In the genomic region with DNA sequence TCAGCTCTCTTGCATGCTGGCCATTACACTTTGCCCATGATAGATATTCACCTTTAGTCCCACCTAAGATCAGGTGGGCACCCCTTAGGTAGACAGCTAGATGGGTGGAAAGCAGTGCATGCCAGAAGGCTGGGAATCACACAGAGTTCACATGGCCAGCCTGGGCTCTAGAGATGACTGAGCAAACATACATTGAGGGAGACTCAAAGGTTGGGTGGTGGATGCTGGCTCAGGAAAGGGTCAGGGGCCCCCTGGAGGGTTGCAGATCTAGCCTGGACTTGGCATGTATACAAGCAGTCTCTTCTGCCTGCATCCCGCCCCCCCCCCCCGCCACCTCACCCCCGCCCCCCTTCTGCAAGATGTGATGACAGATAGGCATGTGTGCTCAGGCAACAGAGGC, we compare ENCODE assay signal across 14 mouse cellular contexts. TPM values are rescaled to one million over a fixed set of nuclear protein-coding genes. Genes with fewer than 3 reads are reported as not detected.
DNase-seq lines count a peak whose midpoint lies in the region; ATAC-seq lines count a peak whose summit lies in the region.
"Had no signal": no experiment of that assay in that cellular context is flagged by ENCODE, and none has a peak within 500 bp of the region (broad histone marks: within the 10 kb centered on the region; RNA-seq: fewer than 3 reads in every experiment).

No protein-coding gene starts in this region.

- WGBS in hindbrain, embryonic 10.5 days = 0% methylated on average over 3 of the region's 3 CpGs
- WGBS in hindbrain, embryonic 12.5 days = no CpG with 5 or more reads among the region's 3 CpGs
- 16% methylated on average over 3 of the region's 3 CpGs for WGBS in midbrain, embryonic 10.5 days
- WGBS in midbrain, embryonic 14.5 days = no CpG with 5 or more reads among the region's 3 CpGs
- no CpG with 5 or more reads among the region's 3 CpGs for WGBS in embryonic facial prominence, embryonic 14.5 days
- WGBS in liver, embryonic 13.5 days (ENCODE audit: insufficient replicate concordance) = 10% methylated on average over 3 of the region's 3 CpGs

- no peaks in the 10 kb centered on the region for H3K9me3 ChIP-seq in hindbrain, embryonic 10.5 days
- H3K9me3 ChIP-seq in hindbrain, embryonic 12.5 days (replicated peaks) = no peaks in the 10 kb centered on the region
- H3K9me3 ChIP-seq in midbrain, embryonic 10.5 days (replicated peaks) = no peaks in the 10 kb centered on the region
- no peaks in the 10 kb centered on the region for H3K9me3 ChIP-seq in midbrain, embryonic 14.5 days (ENCODE audit: control insufficient read depth, low read length)
- no peaks in the 10 kb centered on the region for H3K9me3 ChIP-seq in embryonic facial prominence, embryonic 14.5 days (ENCODE audit: control insufficient read depth, low read length)
- H3K9me3 ChIP-seq in liver, embryonic 13.5 days (replicated peaks) = no peaks in the 10 kb centered on the region

- no peak overlapping the region for H3K27ac ChIP-seq in hindbrain, embryonic 10.5 days
- H3K27ac ChIP-seq in hindbrain, embryonic 12.5 days = no peak overlapping the region
- no peak overlapping the region for H3K27ac ChIP-seq in midbrain, embryonic 10.5 days (replicated peaks)
- no peak overlapping the region for H3K27ac ChIP-seq in midbrain, embryonic 14.5 days (replicated peaks; ENCODE audit: low read depth, low read length)
- no peak overlapping the region for H3K27ac ChIP-seq in embryonic facial prominence, embryonic 14.5 days (replicated peaks; ENCODE audit: low read depth, low read length)
- no peak overlapping the region for H3K27ac ChIP-seq in liver, embryonic 13.5 days
- H3K27ac ChIP-seq: liver, embryonic 14.5 days had no signal

- no peak for DNase-seq in hindbrain, embryonic 10.5 days (ENCODE audit: low spot score)
- DNase-seq in midbrain, embryonic 10.5 days (ENCODE audit: low spot score) = no peak
- DNase-seq in midbrain, embryonic 14.5 days = no peak
- no peak for DNase-seq in embryonic facial prominence, embryonic 14.5 days (ENCODE audit: low spot score)
- no peak for DNase-seq in liver, embryonic 13.5 days
- no peak for DNase-seq in embryo, embryonic 10.5 days (ENCODE audit: low spot score)
- DNase-seq in c-Kit-positive CD71-positive TER-119-positive erythroid progenitor cells, embryonic 14.5 days (ENCODE audit: low spot score) = no peak
- DNase-seq: gastrocnemius, postnatal 14 days had no signal

- no peak for ATAC-seq in hindbrain, embryonic 12.5 days (ENCODE audit: low FRiP score)
- no peak for ATAC-seq in midbrain, embryonic 14.5 days (ENCODE audit: low FRiP score, low TSS enrichment)
- ATAC-seq in embryonic facial prominence, embryonic 14.5 days (ENCODE audit: low read depth) = no peak
- no peak for ATAC-seq in liver, embryonic 13.5 days (ENCODE audit: low read depth)
- ATAC-seq: forebrain, embryonic 16.5 days; inflammation-experienced regulatory T-cells, adult 6 months had no signal

- H3K4me2 ChIP-seq in hindbrain, embryonic 12.5 days (replicated peaks) = no peak overlapping the region
- H3K4me2 ChIP-seq in midbrain, embryonic 14.5 days (ENCODE audit: low read length) = no peak overlapping the region
- H3K4me2 ChIP-seq in embryonic facial prominence, embryonic 14.5 days (ENCODE audit: low read depth, low read length) = peak overlapping the region; percentile 73
- H3K4me2 ChIP-seq in liver, embryonic 13.5 days = peak overlapping the region; percentile 70

- peaks cover 31% of the 10 kb centered on the region for H3K4me1 ChIP-seq in hindbrain, embryonic 10.5 days (replicated peaks)
- H3K4me1 ChIP-seq in hindbrain, embryonic 12.5 days = peaks cover 12% of the 10 kb centered on the region
- peaks cover 35% of the 10 kb centered on the region for H3K4me1 ChIP-seq in midbrain, embryonic 10.5 days
- no peaks in the 10 kb centered on the region for H3K4me1 ChIP-seq in midbrain, embryonic 14.5 days (ENCODE audit: control insufficient read depth, insufficient read depth, low read length)
- H3K4me1 ChIP-seq in embryonic facial prominence, embryonic 14.5 days (ENCODE audit: control insufficient read depth, insufficient read depth, low read length) = peaks cover 7% of the 10 kb centered on the region; the same call in 1 of the 2 replicates
- peaks cover 57% of the 10 kb centered on the region for H3K4me1 ChIP-seq in liver, embryonic 13.5 days (replicated peaks)

- H3K9ac ChIP-seq in hindbrain, embryonic 12.5 days = no peak overlapping the region
- no peak overlapping the region for H3K9ac ChIP-seq in midbrain, embryonic 14.5 days (replicated peaks; ENCODE audit: low read length)
- H3K9ac ChIP-seq in embryonic facial prominence, embryonic 14.5 days (ENCODE audit: low read depth, low read length) = no peak overlapping the region
- no peak overlapping the region for H3K9ac ChIP-seq in liver, embryonic 13.5 days

- H3K4me3 ChIP-seq in hindbrain, embryonic 10.5 days = peak overlapping the region; percentile 55
- H3K4me3 ChIP-seq in hindbrain, embryonic 12.5 days = no peak overlapping the region
- peak overlapping the region; percentile 52; the same call in 1 of the 2 replicates for H3K4me3 ChIP-seq in midbrain, embryonic 10.5 days
- no peak overlapping the region for H3K4me3 ChIP-seq in midbrain, embryonic 14.5 days (replicated peaks; ENCODE audit: low read depth, low read length)
- H3K4me3 ChIP-seq in embryonic facial prominence, embryonic 14.5 days (ENCODE audit: low read depth, low read length) = no peak overlapping the region
- H3K4me3 ChIP-seq in liver, embryonic 13.5 days (replicated peaks) = no peak overlapping the region

- peaks cover 59% of the 10 kb centered on the region for H3K27me3 ChIP-seq in hindbrain, embryonic 10.5 days (ENCODE audit: insufficient read depth, poor library complexity, severe bottlenecking)
- H3K27me3 ChIP-seq in hindbrain, embryonic 12.5 days = peaks cover 49% of the 10 kb centered on the region
- peaks cover 62% of the 10 kb centered on the region for H3K27me3 ChIP-seq in midbrain, embryonic 10.5 days (ENCODE audit: low read depth, poor library complexity, severe bottlenecking)
- H3K27me3 ChIP-seq in midbrain, embryonic 14.5 days (ENCODE audit: control insufficient read depth, insufficient read depth, low read length) = peaks cover 40% of the 10 kb centered on the region
- peaks cover 38% of the 10 kb centered on the region for H3K27me3 ChIP-seq in embryonic facial prominence, embryonic 14.5 days (replicated peaks; ENCODE audit: control insufficient read depth, insufficient read depth, low read length)
- H3K27me3 ChIP-seq in liver, embryonic 13.5 days = peaks cover 51% of the 10 kb centered on the region

- H3K36me3 ChIP-seq in hindbrain, embryonic 10.5 days = no peaks in the 10 kb centered on the region
- H3K36me3 ChIP-seq in hindbrain, embryonic 12.5 days = no peaks in the 10 kb centered on the region
- no peaks in the 10 kb centered on the region for H3K36me3 ChIP-seq in midbrain, embryonic 10.5 days
- no peaks in the 10 kb centered on the region for H3K36me3 ChIP-seq in midbrain, embryonic 14.5 days (ENCODE audit: control insufficient read depth, insufficient read depth, low read length)
- no peaks in the 10 kb centered on the region for H3K36me3 ChIP-seq in embryonic facial prominence, embryonic 14.5 days (ENCODE audit: control insufficient read depth, insufficient read depth, low read length)
- H3K36me3 ChIP-seq in liver, embryonic 13.5 days = no peaks in the 10 kb centered on the region

RNA-seq across cellular contexts. Expression of a gene that starts 1.7 kb away (rescaled TPM):
- 0.25 and 0.34 TPM in 2 replicates for polyA plus RNA-seq in hindbrain, embryonic 10.5 days (2016; fragmentation: Nextera tagmentation; extraction: Ambion mirVana)
- polyA plus RNA-seq in hindbrain, embryonic 12.5 days (2016; fragmentation: Nextera tagmentation; extraction: Ambion mirVana) = 0.17 and 0.18 TPM in 2 replicates
- polyA plus RNA-seq in midbrain, embryonic 10.5 days (2016; fragmentation: Nextera tagmentation; extraction: Ambion mirVana) = 0.06 and 0.19 TPM in 2 replicates
- 3.3 and 5.2 TPM in 2 replicates for polyA plus RNA-seq in midbrain, embryonic 14.5 days (2014; fragmentation: Nextera tagmentation; extraction: Ambion mirVana)
- 0.16 TPM in 1 of 2 replicates, not detected in the other for polyA plus RNA-seq in embryonic facial prominence, embryonic 14.5 days (2014; fragmentation: Nextera tagmentation; extraction: Ambion mirVana)
- polyA plus RNA-seq in liver, embryonic 13.5 days (2015; fragmentation: Nextera tagmentation; extraction: Ambion mirVana) = 0.24 and 0.32 TPM in 2 replicates
- polyA plus RNA-seq: forebrain, embryonic 16.5 days; heart, embryonic 16.5 days; inflammation-experienced regulatory T-cells, adult 6 months had no signal

RNA-seq across cellular contexts. Expression of a gene that starts 5.9 kb away (rescaled TPM):
- polyA plus RNA-seq in hindbrain, embryonic 10.5 days (2016; fragmentation: Nextera tagmentation; extraction: Ambion mirVana) = 0.21 and 0.55 TPM in 2 replicates
- 0.27 TPM in 1 of 2 replicates, not detected in the other for polyA plus RNA-seq in hindbrain, embryonic 12.5 days (2016; fragmentation: Nextera tagmentation; extraction: Ambion mirVana)
- polyA plus RNA-seq in midbrain, embryonic 10.5 days (2016; fragmentation: Nextera tagmentation; extraction: Ambion mirVana) = 0.34 TPM in 1 of 2 replicates, not detected in the other
- polyA plus RNA-seq in midbrain, embryonic 14.5 days (2014; fragmentation: Nextera tagmentation; extraction: Ambion mirVana) = 0.16 and 0.32 TPM in 2 replicates
- polyA plus RNA-seq in embryonic facial prominence, embryonic 14.5 days (2014; fragmentation: Nextera tagmentation; extraction: Ambion mirVana) = 0.99 TPM in 1 of 2 replicates, not detected in the other
- polyA plus RNA-seq in liver, embryonic 13.5 days (2015; fragmentation: Nextera tagmentation; extraction: Ambion mirVana) = 5.1 and 7.2 TPM in 2 replicates
- polyA plus RNA-seq: forebrain, embryonic 16.5 days; inflammation-experienced regulatory T-cells, adult 6 months; neural tube, embryonic 14.5 days had no signal

RNA-seq across cellular contexts. Expression of a gene that starts 6.0 kb away (rescaled TPM):
- 65.4 and 72.6 TPM in 2 replicates for polyA plus RNA-seq in hindbrain, embryonic 10.5 days (2016; fragmentation: Nextera tagmentation; extraction: Ambion mirVana)
- 53.6 and 57.5 TPM in 2 replicates for polyA plus RNA-seq in hindbrain, embryonic 12.5 days (2016; fragmentation: Nextera tagmentation; extraction: Ambion mirVana)
- 64.8 and 67.8 TPM in 2 replicates for polyA plus RNA-seq in midbrain, embryonic 10.5 days (2016; fragmentation: Nextera tagmentation; extraction: Ambion mirVana)
- polyA plus RNA-seq in midbrain, embryonic 14.5 days (2014; fragmentation: Nextera tagmentation; extraction: Ambion mirVana) = 53.6 and 57.9 TPM in 2 replicates
- polyA plus RNA-seq in embryonic facial prominence, embryonic 14.5 days (2014; fragmentation: Nextera tagmentation; extraction: Ambion mirVana) = 51.8 and 52.2 TPM in 2 replicates
- polyA plus RNA-seq in liver, embryonic 13.5 days (2015; fragmentation: Nextera tagmentation; extraction: Ambion mirVana) = 126 and 152 TPM in 2 replicates

RNA-seq across cellular contexts. Expression of a gene that starts 31.2 kb away (rescaled TPM):
- polyA plus RNA-seq in hindbrain, embryonic 10.5 days (2016; fragmentation: Nextera tagmentation; extraction: Ambion mirVana) = 33.4 and 43.4 TPM in 2 replicates
- 42.1 and 43.6 TPM in 2 replicates for polyA plus RNA-seq in hindbrain, embryonic 12.5 days (2016; fragmentation: Nextera tagmentation; extraction: Ambion mirVana)
- 29.8 and 33.6 TPM in 2 replicates for polyA plus RNA-seq in midbrain, embryonic 10.5 days (2016; fragmentation: Nextera tagmentation; extraction: Ambion mirVana)
- 29.4 and 46.9 TPM in 2 replicates for polyA plus RNA-seq in midbrain, embryonic 14.5 days (2014; fragmentation: Nextera tagmentation; extraction: Ambion mirVana)
- polyA plus RNA-seq in embryonic facial prominence, embryonic 14.5 days (2014; fragmentation: Nextera tagmentation; extraction: Ambion mirVana) = 17.1 and 19.7 TPM in 2 replicates
- 6.5 and 7.0 TPM in 2 replicates for polyA plus RNA-seq in liver, embryonic 13.5 days (2015; fragmentation: Nextera tagmentation; extraction: Ambion mirVana)

RNA-seq across cellular contexts. Expression of a gene that starts 34.9 kb away (rescaled TPM):
- 32.4 and 35.0 TPM in 2 replicates for polyA plus RNA-seq in hindbrain, embryonic 10.5 days (2016; fragmentation: Nextera tagmentation; extraction: Ambion mirVana)
- polyA plus RNA-seq in hindbrain, embryonic 12.5 days (2016; fragmentation: Nextera tagmentation; extraction: Ambion mirVana) = 32.5 and 32.6 TPM in 2 replicates
- 27.6 and 29.5 TPM in 2 replicates for polyA plus RNA-seq in midbrain, embryonic 10.5 days (2016; fragmentation: Nextera tagmentation; extraction: Ambion mirVana)
- polyA plus RNA-seq in midbrain, embryonic 14.5 days (2014; fragmentation: Nextera tagmentation; extraction: Ambion mirVana) = 21.1 and 25.7 TPM in 2 replicates
- 25.2 and 25.8 TPM in 2 replicates for polyA plus RNA-seq in embryonic facial prominence, embryonic 14.5 days (2014; fragmentation: Nextera tagmentation; extraction: Ambion mirVana)
- polyA plus RNA-seq in liver, embryonic 13.5 days (2015; fragmentation: Nextera tagmentation; extraction: Ambion mirVana) = 11.1 and 12.3 TPM in 2 replicates

Comparison
In these comparisons a context has a peak if more than half of its experiments do, and no peak if none do; other contexts are left out.
1. H3K4me3 ChIP-seq: peak in hindbrain, embryonic 10.5 days (single experiment) and midbrain, embryonic 10.5 days (single experiment); none in hindbrain, embryonic 12.5 days (single experiment), midbrain, embryonic 14.5 days (single experiment), embryonic facial prominence, embryonic 14.5 days (single experiment) and liver, embryonic 13.5 days (single experiment).
2. H3K4me2 ChIP-seq: peak in embryonic facial prominence, embryonic 14.5 days (single experiment) and liver, embryonic 13.5 days (single experiment); none in hindbrain, embryonic 12.5 days (single experiment) and midbrain, embryonic 14.5 days (single experiment).